Mouse (Mus musculus) heart, embryonic 12.5 days (tissue): Measurements from ENCODE around the gene Zfp865. TPM values are rescaled to one million over a fixed set of nuclear protein-coding genes. Genes with fewer than 3 reads are reported as not detected.

ENCODE experiments used
- ATAC-seq: fragments of 200-750 bp; cut with Nextera tagmentation; 2 replicates; pipeline ENCODE4 v1.8.0; 2017; ENCODE audit warnings: moderate TSS enrichment, moderate library complexity; ENCODE audit not compliant: insufficient number of reproducible peaks, low FRiP score
- H3K27ac ChIP-seq: fragments of 300-500 bp; sonication (generic); 2 replicates; pipeline ENCODE4 v1.5.1; 2016; ENCODE audit warnings: mild to moderate bottlenecking, moderate library complexity; ENCODE audit not compliant: poor library complexity, severe bottlenecking
- H3K27me3 ChIP-seq: fragments of 300-500 bp; sonication (generic); replicated peaks from 2 replicates; pipeline ENCODE4 v1.6.1; 2016; ENCODE audit warnings: mild to moderate bottlenecking, moderate library complexity
- H3K36me3 ChIP-seq: fragments of 300-500 bp; sonication (generic); 2 replicates; pipeline ENCODE4 v1.6.1; 2016; ENCODE audit warnings: mild to moderate bottlenecking, moderate library complexity
- H3K4me1 ChIP-seq: fragments of 300-500 bp; sonication (generic); replicated peaks from 2 replicates; pipeline ENCODE4 v1.6.1; 2016; ENCODE audit warnings: mild to moderate bottlenecking
- H3K4me2 ChIP-seq: fragments of 300-500 bp; sonication (generic); 2 replicates; pipeline ENCODE4 v1.6.1; 2016; ENCODE audit warnings: mild to moderate bottlenecking, moderate library complexity
- H3K4me3 ChIP-seq: fragments of 300-500 bp; sonication (generic); 2 replicates; pipeline ENCODE4 v1.5.1; 2016; ENCODE audit warnings: mild to moderate bottlenecking
- H3K9ac ChIP-seq: fragments of 300-500 bp; sonication (generic); 2 replicates; pipeline ENCODE4 v1.6.1; 2016; ENCODE audit warnings: mild to moderate bottlenecking, moderate library complexity
- H3K9me3 ChIP-seq: fragments of 300-500 bp; sonication (generic); replicated peaks from 2 replicates; pipeline ENCODE4 v1.6.1; 2016; ENCODE audit warnings: mild to moderate bottlenecking, moderate library complexity
- WGBS: fragments of 180-500 bp; shearing (Covaris S2); methylation state at CpG from one replicate; pipeline ENCODE4 v1.1.7; 2016; 5-methylcytosine and 5-hydroxymethylcytosine counted together
- polyA plus RNA-seq: library from polyadenylated mRNA; unstranded; fragments of >200 nt; fragmentation: Nextera tagmentation; extraction: Ambion mirVana; gene quantifications from 2 replicates; pipeline ENCODE4 v1.2.1, GENCODE M21; 2016

Zfp865 gene
- polyA plus RNA-seq, 1 experiment from 2014 or later = 5.1 TPM

DNA sequence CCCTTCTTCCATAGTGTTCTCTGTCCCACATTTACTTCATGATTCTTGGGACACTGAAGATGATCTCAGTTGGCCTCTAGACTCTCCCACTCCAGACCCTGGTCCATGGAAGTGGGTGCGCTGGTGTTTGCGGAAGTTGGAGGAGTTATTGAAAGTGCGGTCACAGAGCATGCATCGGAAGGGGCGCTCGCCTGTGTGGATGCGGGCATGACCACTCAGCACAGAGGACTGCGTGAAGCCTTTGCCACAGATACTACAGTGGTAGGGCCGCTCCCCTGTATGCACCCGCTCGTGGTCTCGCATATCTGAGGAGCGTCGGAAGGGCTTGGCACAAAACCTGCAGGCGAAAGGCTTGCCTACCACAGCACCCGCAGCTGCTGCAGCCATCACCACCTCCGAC lies 15.5 kb downstream of the Zfp865 start:
- no peak overlapping the region for H3K4me2 ChIP-seq
- H3K9me3 ChIP-seq = peaks cover 30% of the 10 kb centered on the region
- no peak for ATAC-seq
- WGBS = 94% methylated on average over 17 of the region's 17 CpGs
- no peak overlapping the region for H3K4me3 ChIP-seq
- peaks cover 59% of the 10 kb centered on the region for H3K36me3 ChIP-seq
- no peak overlapping the region for H3K9ac ChIP-seq
- H3K4me1 ChIP-seq = peaks cover 10% of the 10 kb centered on the region
- no peak overlapping the region for H3K27ac ChIP-seq
- no peaks in the 10 kb centered on the region for H3K27me3 ChIP-seq

DNA sequence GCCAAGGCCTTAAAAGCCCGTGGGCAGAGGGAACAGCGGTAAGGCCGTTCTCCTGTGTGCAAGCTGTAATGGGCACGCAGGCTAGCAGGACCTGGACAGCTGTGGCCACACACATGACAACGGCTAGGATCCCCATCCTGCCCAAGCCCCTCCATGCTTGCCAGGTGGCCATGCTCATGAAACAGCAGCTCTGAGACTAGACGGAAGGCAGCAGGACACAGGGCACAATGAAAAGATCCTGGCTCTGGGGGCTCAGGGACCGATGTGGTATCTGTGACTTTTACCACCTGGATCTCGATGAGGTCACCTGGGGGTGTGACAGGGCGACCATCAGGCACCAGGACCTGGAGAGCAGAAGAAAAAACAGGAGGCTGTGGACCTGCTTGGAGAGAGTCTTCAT lies 16.0 kb downstream of the Zfp865 start:
- 89% methylated on average over 9 of the region's 9 CpGs for WGBS
- no peak for ATAC-seq
- peaks cover 54% of the 10 kb centered on the region for H3K36me3 ChIP-seq

DNA sequence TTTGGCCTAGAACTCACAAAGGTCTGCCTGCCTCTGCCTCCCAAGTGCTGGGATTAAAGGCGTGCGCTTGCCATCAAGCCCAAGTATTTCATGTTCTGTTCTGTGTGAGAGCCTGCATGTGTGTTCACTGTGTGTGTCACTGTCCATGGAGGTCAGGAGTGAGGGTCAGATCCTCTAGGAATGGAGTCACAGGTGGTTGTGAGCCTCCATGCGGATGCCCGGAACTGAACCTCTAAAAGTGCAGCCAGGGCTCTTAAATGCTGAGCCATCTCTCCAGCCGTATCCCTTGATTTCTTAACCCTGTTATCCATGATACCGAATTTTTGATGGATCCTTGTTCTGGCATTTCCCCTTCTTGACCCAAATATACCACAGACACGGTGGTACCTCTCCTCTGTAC lies 16.9 kb downstream of the Zfp865 start:
- ATAC-seq = no peak
- Histone ChIP-seq H3K4me3 (no peak overlapping the region), H3K27ac (no peak overlapping the region), H3K9me3 (peaks cover 16% of the 10 kb centered on the region), H3K9ac (no peak overlapping the region), H3K4me1 (peaks cover 10% of the 10 kb centered on the region), H3K27me3 (no peaks in the 10 kb centered on the region), H3K4me2 (no peak overlapping the region), H3K36me3 (peaks cover 51% of the 10 kb centered on the region)
- 86% methylated on average over 7 of the region's 7 CpGs for WGBS

More for the DNA sequence above, 16.0 kb downstream of the Zfp865 start:
- no peak overlapping the region for H3K4me2 ChIP-seq
- H3K27ac ChIP-seq = no peak overlapping the region
- no peak overlapping the region for H3K9ac ChIP-seq
- H3K27me3 ChIP-seq = no peaks in the 10 kb centered on the region
- peaks cover 25% of the 10 kb centered on the region for H3K9me3 ChIP-seq
- H3K4me1 ChIP-seq = peaks cover 10% of the 10 kb centered on the region
- H3K4me3 ChIP-seq = no peak overlapping the region

- Histone ChIP-seq H3K4me1 (peaks cover 10% of the 10 kb centered on the region), H3K36me3 (peaks cover 47% of the 10 kb centered on the region)
- WGBS = 76% methylated on average over 8 of the region's 8 CpGs
Measured at GRCm38 (mm10) chr7:5037467-5037866, 17.3 kb downstream of the Zfp865 start.

DNA sequence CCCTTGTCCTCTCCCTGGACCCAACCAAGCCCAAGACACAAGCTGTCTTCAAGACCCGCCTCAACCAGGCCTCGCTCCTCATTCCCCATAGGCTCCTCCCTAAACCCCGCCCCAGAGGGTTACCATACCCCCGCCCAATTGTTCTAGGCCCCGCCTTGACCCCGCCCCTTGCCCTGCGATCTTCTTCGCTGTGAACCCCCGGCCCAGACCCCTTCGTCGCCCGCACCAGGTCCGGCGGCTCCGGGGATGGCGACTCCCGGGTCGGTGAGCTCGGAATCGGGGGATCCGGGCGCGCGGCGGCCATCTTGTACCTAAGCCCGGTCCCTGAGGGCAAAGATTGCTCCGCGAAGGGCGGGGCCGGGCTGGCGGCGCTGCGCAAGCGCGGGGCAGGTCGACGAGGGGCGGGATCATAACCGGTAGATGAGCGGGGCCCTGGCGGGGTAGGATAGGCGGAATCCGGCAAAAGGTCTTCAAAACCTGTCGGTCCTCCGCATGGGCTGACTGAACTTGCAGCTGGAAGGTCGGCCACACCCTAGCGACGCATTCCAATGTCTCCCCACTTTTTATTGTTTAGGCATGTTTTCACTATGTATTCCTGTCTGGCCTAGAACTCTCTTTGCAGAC lies 18.0 kb downstream of the Zfp865 start, which contains the start of gene Zfp784:
Gene Zfp784 (minus strand): TSS at position 338 of the 624 bp plus-strand sequence.
- under 1% methylated on average over 48 of the region's 48 CpGs for WGBS
- peak; percentile 97 for ATAC-seq
- Histone ChIP-seq H3K9me3 (peaks cover 6% of the 10 kb centered on the region), H3K4me2 (peak within 1 kb of the TSS; percentile 65), H3K9ac (peak within 1 kb of the TSS; percentile 77), H3K4me3 (peak within 1 kb of the TSS; percentile 66), H3K27ac (peak within 1 kb of the TSS; percentile 92), H3K27me3 (no peaks in the 10 kb centered on the region), H3K4me1 (peaks cover 10% of the 10 kb centered on the region), H3K36me3 (peaks cover 39% of the 10 kb centered on the region)

More at GRCm38 (mm10) chr7:5037467-5037866, 17.3 kb downstream of the Zfp865 start:
- H3K27ac ChIP-seq = peak overlapping the region; percentile 92; the same call in 1 of the 2 replicates
- no peak for ATAC-seq
- peak overlapping the region; percentile 66 for H3K4me3 ChIP-seq
- peak overlapping the region; percentile 65 for H3K4me2 ChIP-seq
- H3K27me3 ChIP-seq = no peaks in the 10 kb centered on the region
- 0 out of 2 replicates have a peak overlapping the region, but pooled peaks have one; percentile 77 for H3K9ac ChIP-seq
- H3K9me3 ChIP-seq = peaks cover 12% of the 10 kb centered on the region

GRCm38 (mm10) chr7:5038940-5039339 lies 18.8 kb downstream of the Zfp865 start:
- no peak for ATAC-seq
- H3K4me2 ChIP-seq = peak overlapping the region; percentile 65
- H3K4me3 ChIP-seq = peak overlapping the region; percentile 66
- WGBS = 37% methylated on average over 5 of the region's 5 CpGs
- H3K27me3 ChIP-seq = no peaks in the 10 kb centered on the region
- peaks cover 32% of the 10 kb centered on the region for H3K36me3 ChIP-seq
- peaks cover 10% of the 10 kb centered on the region for H3K4me1 ChIP-seq
- peaks cover 6% of the 10 kb centered on the region for H3K9me3 ChIP-seq
- H3K9ac ChIP-seq = peak overlapping the region; percentile 77
- peak overlapping the region; percentile 92; the same call in 1 of the 2 replicates for H3K27ac ChIP-seq

DNA sequence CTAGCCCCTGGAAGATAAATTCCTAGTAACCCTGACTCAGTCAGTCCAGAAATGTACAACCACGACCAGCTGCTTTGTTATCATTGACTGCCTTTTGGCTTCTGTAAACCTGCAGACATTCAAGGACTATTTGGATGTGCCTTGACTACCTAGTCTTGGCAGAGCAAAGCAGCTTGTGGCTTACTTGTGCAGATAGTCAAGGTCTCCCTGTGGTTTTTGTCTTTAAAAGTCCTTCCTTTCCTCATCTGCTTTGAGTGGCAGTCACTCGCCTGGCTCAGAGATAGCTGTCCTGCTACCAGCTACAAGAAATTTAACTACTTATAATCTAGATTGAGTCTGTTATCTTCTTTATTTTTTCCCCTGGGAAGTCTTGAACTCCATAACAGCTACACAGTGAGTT lies 24.8 kb downstream of the Zfp865 start:
- Histone ChIP-seq H3K4me2 (no peak overlapping the region), H3K36me3 (peaks cover 6% of the 10 kb centered on the region), H3K4me1 (0 out of 2 replicates have a peak, but pooled peaks cover 1% of the 10 kb centered on the region), H3K27me3 (no peaks in the 10 kb centered on the region), H3K9me3 (no peaks in the 10 kb centered on the region), H3K27ac (no peak overlapping the region), H3K9ac (no peak overlapping the region), H3K4me3 (no peak overlapping the region)
- ATAC-seq = no peak
- 63% methylated on average over 2 of the region's 2 CpGs for WGBS

DNA sequence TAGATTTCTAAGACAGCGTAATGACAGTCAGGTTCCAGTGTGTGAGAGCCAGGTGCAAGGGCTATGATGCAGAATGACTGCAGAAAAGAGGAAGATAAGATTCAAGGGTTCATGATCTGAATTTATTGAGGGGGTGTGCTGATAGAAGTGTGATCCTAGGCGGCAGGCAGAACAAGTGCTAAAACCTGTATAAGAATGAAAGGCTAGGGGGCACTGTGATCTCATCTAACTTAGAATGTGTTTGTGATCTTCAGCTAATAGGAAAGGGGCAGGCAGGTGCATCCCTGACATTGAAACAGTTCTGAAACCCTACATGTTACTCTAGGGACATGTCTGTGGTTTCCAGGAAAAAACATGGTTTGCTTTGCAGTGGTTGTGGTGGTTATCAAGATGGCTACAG lies 25.9 kb downstream of the Zfp865 start:
- Histone ChIP-seq H3K9me3 (no peaks in the 10 kb centered on the region), H3K4me3 (no peak overlapping the region), H3K9ac (no peak overlapping the region), H3K4me1 (peaks cover 9% of the 10 kb centered on the region), H3K27me3 (no peaks in the 10 kb centered on the region), H3K36me3 (peaks cover 6% of the 10 kb centered on the region), H3K4me2 (no peak overlapping the region), H3K27ac (no peak overlapping the region)
- 61% methylated on average over 2 of the region's 2 CpGs for WGBS
- ATAC-seq = no peak

DNA sequence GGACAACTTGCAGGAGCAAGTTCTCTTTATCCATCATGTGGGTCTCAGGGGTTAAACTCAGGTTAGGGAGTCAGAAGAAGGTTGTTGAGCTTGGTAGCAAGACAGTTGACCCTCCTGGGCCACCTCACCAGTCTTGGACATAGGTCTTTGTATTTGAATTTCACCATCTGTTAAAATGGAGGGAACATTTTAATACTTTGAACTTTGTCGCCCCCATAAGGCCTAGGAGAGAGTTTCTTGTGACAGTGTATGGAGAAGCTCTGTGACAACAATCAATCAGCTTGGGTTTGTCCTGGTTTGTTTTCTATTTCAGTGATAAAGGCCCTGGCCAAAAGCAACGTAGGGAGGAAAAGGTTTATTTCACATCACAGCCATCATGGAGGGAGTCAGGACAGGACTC lies 27.1 kb downstream of the Zfp865 start:
- Histone ChIP-seq H3K27ac (no peak overlapping the region), H3K36me3 (no peaks in the 10 kb centered on the region), H3K4me1 (peaks cover 15% of the 10 kb centered on the region), H3K4me2 (no peak overlapping the region), H3K9me3 (no peaks in the 10 kb centered on the region), H3K9ac (no peak overlapping the region), H3K4me3 (no peak overlapping the region), H3K27me3 (peaks cover 7% of the 10 kb centered on the region)
- WGBS = 27% methylated on average over 2 of the region's 2 CpGs
- no peak for ATAC-seq

GRCm38 (mm10) chr7:5051193-5052192 lies 31.3 kb downstream of the Zfp865 start, which contains the start of gene Zfp580:
Gene Zfp580 (plus strand): TSS chr7:5051538.
- peaks cover 35% of the 10 kb centered on the region for H3K4me1 ChIP-seq
- peak within 1 kb of the TSS; percentile 88 for H3K4me2 ChIP-seq
- WGBS = 2% methylated on average over 65 of the region's 65 CpGs
- no peaks in the 10 kb centered on the region for H3K9me3 ChIP-seq
- H3K27me3 ChIP-seq = peaks cover 49% of the 10 kb centered on the region
- no peaks in the 10 kb centered on the region for H3K36me3 ChIP-seq
- peak; percentile 82 for ATAC-seq
- peak within 1 kb of the TSS; percentile 88 for H3K9ac ChIP-seq
- no peak within 1 kb of the TSS for H3K27ac ChIP-seq
- H3K4me3 ChIP-seq = peak within 1 kb of the TSS; percentile 91

DNA sequence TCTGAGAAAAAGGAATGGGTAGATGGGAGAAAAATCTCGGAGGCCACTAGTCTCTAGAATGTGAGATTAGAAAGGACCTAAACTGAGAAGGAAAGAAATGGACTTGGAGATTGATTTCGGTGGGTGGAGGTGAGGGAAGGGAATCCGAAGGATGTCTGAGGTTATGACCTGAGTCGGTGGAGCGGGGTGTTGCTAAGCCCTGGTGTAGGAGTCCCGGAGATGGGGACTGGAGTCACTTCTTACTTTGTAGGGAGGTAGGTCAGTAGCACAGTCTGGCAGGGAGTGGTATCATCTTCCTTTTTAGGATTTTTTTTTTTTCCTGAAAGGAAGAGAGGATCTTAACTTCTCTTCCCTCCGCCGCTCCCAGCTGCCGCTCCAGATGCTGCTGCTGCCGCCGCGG lies 32.3 kb downstream of the Zfp865 start:
- Histone ChIP-seq H3K4me1 (peaks cover 41% of the 10 kb centered on the region), H3K36me3 (no peaks in the 10 kb centered on the region), H3K27ac (no peak overlapping the region), H3K27me3 (peaks cover 59% of the 10 kb centered on the region), H3K9ac (peak overlapping the region; percentile 88), H3K4me3 (peak overlapping the region; percentile 91), H3K4me2 (peak overlapping the region; percentile 88), H3K9me3 (no peaks in the 10 kb centered on the region)
- WGBS = 7% methylated on average over 10 of the region's 12 CpGs
- ATAC-seq = no peak
